Mouse (Mus musculus) intestine, embryonic 14.5 days (tissue): ENCODE results near the gene Htt. TPM values are rescaled to one million over a fixed set of nuclear protein-coding genes. Genes with fewer than 3 reads are reported as not detected.

Source experiments
- ATAC-seq: fragments of 200-750 bp; cut with Nextera tagmentation; replicated peaks from 2 replicates; pipeline ENCODE4 v1.8.0; 2017; ENCODE audit warnings: low read depth, moderate number of reproducible peaks, moderate TSS enrichment, moderate library complexity; ENCODE audit not compliant: low FRiP score, low TSS enrichment
- DNase-seq: peaks from one replicate; pipeline ENCODE4 v3.0.0-alpha.2; 2018; ENCODE audit warnings: low spot score
- H3K27ac ChIP-seq: fragments of 300-500 bp; sonication (generic); 2 replicates; pipeline ENCODE4 v1.5.1; 2014; ENCODE audit warnings: low read depth, mild to moderate bottlenecking, control low read depth
- H3K27me3 ChIP-seq: fragments of 300-500 bp; sonication (generic); replicated peaks from 2 replicates; pipeline ENCODE4 v1.6.1; 2014; ENCODE audit warnings: low read length, control low read depth; ENCODE audit not compliant: control insufficient read depth, insufficient read depth
- H3K36me3 ChIP-seq: fragments of 300-500 bp; sonication (generic); 2 replicates; pipeline ENCODE4 v1.6.1; 2014; ENCODE audit warnings: low read length, control low read depth; ENCODE audit not compliant: control insufficient read depth, insufficient read depth
- H3K4me1 ChIP-seq: fragments of 300-500 bp; sonication (generic); replicated peaks from 2 replicates; pipeline ENCODE4 v1.6.1; 2014; ENCODE audit warnings: low read length, control low read depth, mixed read lengths; ENCODE audit not compliant: control insufficient read depth, insufficient read depth
- H3K4me2 ChIP-seq: fragments of 300-500 bp; sonication (generic); 2 replicates; pipeline ENCODE4 v1.6.1; 2014; ENCODE audit warnings: low read length
- H3K4me3 ChIP-seq: fragments of 300-500 bp; sonication (generic); 2 replicates; pipeline ENCODE4 v1.5.1; 2014; ENCODE audit warnings: low read depth, low read length, control low read depth, mixed read lengths
- H3K9ac ChIP-seq: fragments of 300-500 bp; sonication (generic); 2 replicates; pipeline ENCODE4 v1.6.1; 2014; ENCODE audit warnings: mild to moderate bottlenecking, low read length
- H3K9me3 ChIP-seq: fragments of 300-500 bp; sonication (generic); 2 replicates; pipeline ENCODE4 v1.6.1; 2016; ENCODE audit warnings: low read length, control low read depth; ENCODE audit not compliant: control insufficient read depth
- WGBS: fragments of 180-500 bp; shearing (Covaris S2); extraction: QIAGEN DNeasy Blood & Tissue Kit; methylation state at CpG from one replicate; pipeline ENCODE4 v1.1.7; 2014; 5-methylcytosine and 5-hydroxymethylcytosine counted together
- polyA plus RNA-seq: library from polyadenylated mRNA; unstranded; fragments of >200 nt; fragmentation: Nextera tagmentation; extraction: Ambion mirVana; gene quantifications from 2 replicates; pipeline ENCODE4 v1.2.1, GENCODE M21; 2014

Gene Htt
- polyA plus RNA-seq, 1 experiment from 2014 or later = 19.5 TPM

DNA sequence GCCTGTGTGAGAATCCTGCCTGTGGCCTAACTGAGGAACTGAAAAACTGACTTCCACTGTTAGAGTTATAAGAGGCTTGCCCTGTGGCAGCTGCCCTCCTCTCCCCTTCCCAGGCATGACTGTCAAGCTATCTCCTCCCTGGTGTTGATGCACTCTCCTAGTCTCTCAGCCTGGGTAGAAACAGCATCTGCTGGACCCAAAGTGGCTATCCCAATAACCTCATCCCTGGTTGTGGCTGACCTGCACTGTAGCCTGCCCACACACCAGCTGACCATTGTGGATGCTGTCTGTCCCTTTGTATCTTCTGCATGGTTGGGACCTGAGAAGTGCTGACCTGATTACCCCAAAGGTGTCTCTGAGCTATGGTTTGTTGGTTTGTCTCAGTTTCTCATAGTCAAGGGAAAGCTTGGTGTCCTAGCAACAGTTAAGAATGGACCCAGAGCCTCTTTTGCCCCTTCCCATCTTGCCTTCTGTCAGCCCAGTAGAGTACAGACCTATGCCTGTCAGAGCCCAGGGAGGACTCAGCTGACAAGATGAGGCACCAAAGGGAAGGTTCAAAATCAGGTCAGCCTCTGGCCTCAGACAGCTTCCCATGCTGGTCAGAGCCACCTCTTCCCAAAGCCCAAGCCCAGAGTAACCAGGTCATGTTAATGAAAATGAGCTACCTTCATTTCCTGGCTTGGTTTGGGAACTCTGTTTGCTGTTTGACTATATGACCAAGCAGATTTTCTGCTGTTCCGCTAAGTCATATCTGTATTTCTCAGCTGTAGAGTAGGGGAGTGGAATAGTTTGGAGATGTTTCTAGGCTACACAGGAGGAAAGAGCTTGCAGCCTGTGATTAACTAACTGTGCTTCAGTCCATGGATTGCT lies 148.3 kb downstream of the Htt start:
- no peak overlapping the region for H3K4me3 ChIP-seq
- WGBS = 97% methylated on average over 1 of the region's 1 CpGs
- H3K9ac ChIP-seq = no peak overlapping the region
- no peaks in the 10 kb centered on the region for H3K4me1 ChIP-seq
- DNase-seq (no peak), ATAC-seq (no peak)
- peaks cover 47% of the 10 kb centered on the region for H3K36me3 ChIP-seq
- H3K4me2 ChIP-seq = no peak overlapping the region
- no peaks in the 10 kb centered on the region for H3K9me3 ChIP-seq
- no peak overlapping the region for H3K27ac ChIP-seq
- no peaks in the 10 kb centered on the region for H3K27me3 ChIP-seq

DNA sequence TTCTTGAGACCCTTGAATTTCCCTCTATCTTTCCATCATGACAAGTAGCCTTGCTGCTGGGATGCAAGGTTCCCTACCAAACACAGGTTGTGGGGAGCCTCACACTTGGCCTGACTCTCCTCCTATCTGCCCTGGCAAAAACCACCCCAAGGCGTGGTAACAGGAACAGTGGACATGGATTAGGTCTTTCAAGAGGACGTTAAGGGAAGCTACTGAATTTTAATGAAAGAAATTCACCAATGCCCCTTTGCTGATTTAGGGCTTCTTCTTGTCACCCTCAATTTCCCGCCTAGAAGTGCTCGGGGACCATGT lies 148.9 kb downstream of the Htt start:
- no peak overlapping the region for H3K27ac ChIP-seq
- no peaks in the 10 kb centered on the region for H3K4me1 ChIP-seq
- peaks cover 41% of the 10 kb centered on the region for H3K36me3 ChIP-seq
- 84% methylated on average over 4 of the region's 4 CpGs for WGBS
- no peak overlapping the region for H3K9ac ChIP-seq
- no peak overlapping the region for H3K4me2 ChIP-seq
- ATAC-seq (no peak), DNase-seq (no peak)
- no peaks in the 10 kb centered on the region for H3K9me3 ChIP-seq
- H3K4me3 ChIP-seq = no peak overlapping the region
- no peaks in the 10 kb centered on the region for H3K27me3 ChIP-seq

DNA sequence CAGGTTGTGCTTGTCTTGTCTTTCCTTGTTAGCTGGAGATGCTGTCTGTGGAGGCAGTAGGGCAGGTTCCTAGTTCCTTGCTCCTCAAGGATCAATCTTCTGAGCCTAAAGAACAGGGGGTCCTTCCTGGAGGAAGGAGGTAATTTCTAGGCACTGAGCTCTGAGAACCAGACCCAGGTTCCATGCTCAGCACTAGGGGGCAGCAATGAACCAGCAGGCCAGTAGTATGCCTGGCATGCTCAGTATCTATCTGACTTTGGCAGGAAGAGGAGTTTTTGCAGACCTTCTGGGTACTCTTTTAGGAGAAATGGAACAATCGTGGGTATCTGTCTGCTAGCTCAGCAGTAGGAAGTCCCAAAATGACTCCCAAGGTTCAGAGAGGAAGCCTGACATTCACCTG lies 154.3 kb downstream of the Htt start:
- no peak overlapping the region for H3K9ac ChIP-seq
- H3K36me3 ChIP-seq = no peaks in the 10 kb centered on the region
- H3K4me3 ChIP-seq = no peak overlapping the region
- no peak overlapping the region for H3K4me2 ChIP-seq
- H3K27me3 ChIP-seq = no peaks in the 10 kb centered on the region
- DNase-seq = peak; percentile 81
- 5% methylated on average over 1 of the region's 1 CpGs for WGBS
- H3K9me3 ChIP-seq = no peaks in the 10 kb centered on the region
- H3K27ac ChIP-seq = no peak overlapping the region
- H3K4me1 ChIP-seq = 0 out of 2 replicates have a peak, but pooled peaks cover 2% of the 10 kb centered on the region
- 0 out of 2 replicates have a peak, but pooled peaks have one; percentile 69 for ATAC-seq

DNA sequence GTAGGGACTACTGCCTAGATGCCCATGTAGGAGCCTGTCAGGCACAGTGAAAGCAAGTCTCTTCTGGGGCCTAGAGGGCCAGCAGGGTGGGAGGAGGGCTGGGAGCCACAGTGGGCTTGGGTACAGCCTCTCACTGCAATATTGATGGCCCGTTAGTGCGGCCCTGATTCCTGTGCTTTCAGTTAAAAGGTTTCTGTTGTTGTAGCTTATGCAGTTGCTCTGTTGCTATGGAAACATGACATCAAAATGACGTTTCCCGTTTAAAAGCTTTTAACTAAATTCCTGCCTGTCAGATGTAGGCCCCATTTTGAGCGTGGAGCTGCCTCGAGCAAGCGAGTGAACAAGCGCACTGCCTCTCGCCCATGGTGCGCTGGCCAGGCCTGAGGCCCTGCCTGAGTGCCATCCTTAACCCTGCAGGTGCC lies 155.7 kb downstream of the Htt start:
- no peak for DNase-seq

DNA sequence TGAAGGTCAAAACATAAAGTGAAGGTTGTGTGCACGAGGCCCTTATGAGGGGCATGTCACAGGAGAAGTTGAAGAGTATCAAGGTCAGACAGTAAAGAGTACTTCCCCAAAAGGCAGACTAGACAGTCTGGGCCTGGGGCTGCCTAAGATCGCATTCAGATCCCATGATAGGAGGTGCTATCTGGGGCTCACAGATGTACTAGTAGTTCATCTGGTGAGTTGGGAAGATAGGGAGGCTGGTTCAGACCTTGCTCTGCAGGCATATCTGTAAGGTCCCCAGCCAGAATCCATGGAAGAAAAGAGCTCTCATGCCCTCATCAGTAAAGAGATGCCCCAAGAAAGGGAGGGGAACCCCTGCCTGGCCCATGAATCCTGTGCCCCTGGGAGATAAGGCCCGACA lies 157.2 kb downstream of the Htt start:
- no peak for ATAC-seq
- Histone ChIP-seq H3K4me3 (no peak overlapping the region), H3K9me3 (no peaks in the 10 kb centered on the region), H3K4me1 (0 out of 2 replicates have a peak, but pooled peaks cover 2% of the 10 kb centered on the region), H3K4me2 (no peak overlapping the region), H3K36me3 (peaks cover 6% of the 10 kb centered on the region; the same call in 1 of the 2 replicates), H3K9ac (no peak overlapping the region), H3K27ac (no peak overlapping the region), H3K27me3 (no peaks in the 10 kb centered on the region)
- WGBS = 83% methylated on average over 3 of the region's 3 CpGs
- no peak for DNase-seq

More for the DNA sequence above, 155.7 kb downstream of the Htt start:
- H3K9ac ChIP-seq = no peak overlapping the region
- no peaks in the 10 kb centered on the region for H3K36me3 ChIP-seq
- H3K27ac ChIP-seq = no peak overlapping the region
- no peak overlapping the region for H3K4me2 ChIP-seq
- no peaks in the 10 kb centered on the region for H3K9me3 ChIP-seq
- H3K4me1 ChIP-seq = 0 out of 2 replicates have a peak, but pooled peaks cover 2% of the 10 kb centered on the region
- no peak for ATAC-seq
- 56% methylated on average over 10 of the region's 10 CpGs for WGBS
- H3K27me3 ChIP-seq = no peaks in the 10 kb centered on the region
- H3K4me3 ChIP-seq = no peak overlapping the region

DNA sequence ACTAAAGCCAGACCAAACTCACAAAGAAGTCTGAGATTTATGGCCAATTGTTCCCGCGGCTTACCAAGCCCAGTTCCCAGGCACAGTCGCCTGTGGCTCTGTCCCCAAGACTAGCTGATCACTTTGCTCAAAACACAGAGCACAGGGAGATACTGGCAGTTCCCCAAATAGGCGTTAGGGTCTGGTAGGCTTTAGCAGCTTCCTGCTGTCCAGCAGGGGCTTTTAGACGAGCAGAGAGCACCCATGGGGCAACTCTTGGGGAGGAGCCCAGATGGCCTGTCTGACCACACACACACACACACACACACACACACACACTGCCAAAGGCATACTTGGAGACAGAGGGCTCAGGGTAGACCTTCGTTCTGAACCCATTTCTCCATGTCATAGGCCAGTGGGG lies 161.0 kb downstream of the Htt start:
- H3K27me3 ChIP-seq = no peaks in the 10 kb centered on the region
- H3K27ac ChIP-seq = no peak overlapping the region
- H3K4me2 ChIP-seq = no peak overlapping the region
- WGBS = 50% methylated on average over 6 of the region's 6 CpGs
- DNase-seq = no peak
- peaks cover 9% of the 10 kb centered on the region; the same call in 1 of the 2 replicates for H3K36me3 ChIP-seq
- H3K9me3 ChIP-seq = no peaks in the 10 kb centered on the region
- H3K9ac ChIP-seq = no peak overlapping the region
- no peaks in the 10 kb centered on the region for H3K4me1 ChIP-seq
- no peak for ATAC-seq
- H3K4me3 ChIP-seq = no peak overlapping the region

DNA sequence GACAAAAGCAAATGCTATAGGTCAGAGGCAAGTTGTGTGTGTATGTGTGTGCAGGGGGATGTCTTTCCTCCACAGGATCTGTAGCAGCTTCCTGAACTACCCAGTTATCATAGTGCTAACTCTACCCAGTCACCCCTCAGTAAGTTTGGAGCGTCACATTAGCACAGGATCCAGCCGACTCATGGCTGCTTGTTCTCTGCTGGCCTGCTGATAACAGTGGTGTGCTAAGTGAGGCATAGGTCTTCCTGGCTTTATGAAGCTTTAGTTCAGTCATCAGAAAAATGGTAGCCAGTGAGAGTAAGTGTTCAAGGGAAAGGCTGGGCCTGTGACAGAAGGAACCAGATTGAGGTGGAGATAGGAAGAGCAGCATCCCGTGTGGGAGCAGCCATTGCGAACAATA lies 162.4 kb downstream of the Htt start:
- H3K27me3 ChIP-seq = no peaks in the 10 kb centered on the region
- no peak overlapping the region for H3K4me3 ChIP-seq
- DNase-seq (no peak), ATAC-seq (no peak)
- no peaks in the 10 kb centered on the region for H3K9me3 ChIP-seq
- H3K4me1 ChIP-seq = no peaks in the 10 kb centered on the region
- WGBS = 86% methylated on average over 4 of the region's 4 CpGs
- H3K27ac ChIP-seq = no peak overlapping the region
- H3K9ac ChIP-seq = no peak overlapping the region
- peaks cover 9% of the 10 kb centered on the region; the same call in 1 of the 2 replicates for H3K36me3 ChIP-seq
- H3K4me2 ChIP-seq = no peak overlapping the region

DNA sequence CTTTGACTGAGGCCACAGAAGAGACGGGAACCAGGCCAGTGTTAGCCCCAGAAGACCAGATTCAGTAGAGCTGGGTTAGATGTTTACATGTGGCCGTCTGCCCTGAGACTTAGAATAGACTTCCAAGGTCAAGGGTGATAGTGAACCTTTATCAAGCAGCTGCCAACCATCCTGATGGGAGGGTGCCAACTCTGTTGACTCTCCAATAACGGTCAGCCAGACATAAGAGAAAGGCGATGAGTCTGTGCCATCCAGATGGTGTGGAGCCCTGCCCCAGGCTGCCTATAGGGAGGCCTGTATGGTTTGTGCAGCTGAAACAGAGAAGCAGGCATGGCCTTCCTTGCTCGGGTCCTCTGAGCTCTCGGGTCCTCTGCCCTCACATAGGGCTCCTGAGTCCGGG lies 163.0 kb downstream of the Htt start:
- Histone ChIP-seq H3K4me2 (no peak overlapping the region), H3K9ac (no peak overlapping the region), H3K4me1 (no peaks in the 10 kb centered on the region), H3K4me3 (no peak overlapping the region), H3K9me3 (no peaks in the 10 kb centered on the region), H3K36me3 (peaks cover 9% of the 10 kb centered on the region; the same call in 1 of the 2 replicates), H3K27ac (no peak overlapping the region), H3K27me3 (no peaks in the 10 kb centered on the region)
- ATAC-seq (no peak), DNase-seq (no peak)
- 76% methylated on average over 7 of the region's 7 CpGs for WGBS

DNA sequence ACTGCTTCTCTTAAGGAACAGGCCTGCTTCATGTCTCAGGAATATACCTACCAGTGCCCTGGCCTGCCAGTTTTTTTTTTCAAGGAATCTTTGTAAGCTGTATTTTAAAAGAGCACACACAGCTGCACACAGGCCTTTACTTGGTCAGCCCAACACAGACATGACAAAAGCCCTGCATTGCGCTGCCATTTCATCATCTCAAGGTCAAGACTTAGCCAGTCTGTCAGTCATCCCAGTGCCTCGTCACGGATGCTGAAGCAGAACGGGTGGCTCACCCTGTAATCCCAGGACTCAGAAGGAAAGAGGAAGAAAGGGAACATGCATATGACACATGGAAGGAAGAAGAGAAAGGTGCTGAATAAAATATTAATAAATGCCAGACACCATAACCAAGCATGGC lies 166.1 kb downstream of the Htt start:
- H3K27ac ChIP-seq = no peak overlapping the region
- H3K9me3 ChIP-seq = no peaks in the 10 kb centered on the region
- no peak overlapping the region for H3K4me3 ChIP-seq
- peaks cover 5% of the 10 kb centered on the region; the same call in 1 of the 2 replicates for H3K4me1 ChIP-seq
- ATAC-seq = no peak
- H3K27me3 ChIP-seq = no peaks in the 10 kb centered on the region
- DNase-seq = no peak
- H3K36me3 ChIP-seq = peaks cover 9% of the 10 kb centered on the region; the same call in 1 of the 2 replicates
- H3K4me2 ChIP-seq = no peak overlapping the region
- WGBS = 80% methylated on average over 4 of the region's 4 CpGs
- no peak overlapping the region for H3K9ac ChIP-seq
